Mouse (Mus musculus) left cerebral cortex, postnatal 10 days (tissue): ENCODE results near the gene Car4. TPM values are rescaled to one million over a fixed set of nuclear protein-coding genes. Genes with fewer than 3 reads are reported as not detected.
A peak's percentile ranks its signal among the peaks of the same experiment; 100 is the strongest.

Experiments
- DNase-seq, 2 experiments: peaks; one replicate each; pipeline ENCODE4 v3.0.0; 2021 to 2022; ENCODE audit warnings: low spot score in 2 of 2, mixed read lengths in 1 of 2; ENCODE audit errors: extremely low spot score in 1 of 2
- intact Hi-C: fragments of 180-260 bp; cut with DNase I; formaldehyde crosslinking; loops from one replicate; pipeline ENCODE4 v1.15.1; 2025
- total RNA-seq, 2 experiments: library from RNA; stranded (reverse); gene quantifications; 2 replicates each; pipeline ENCODE4 v1.2.3; 2021

Gene Car4
- total RNA-seq, 2 experiments from 2014 or later = 44.2 to 49.6 TPM

- DNase-seq = peak in 1 of 2 experiments; percentile 73
- intact Hi-C loops = loop anchor here (2.0 kb wide), 1 partner anchor 59 kb away; no protein-coding TSS in a partner anchor
These were observed 20.5 kb downstream of the Car4 start for GRCm38 (mm10) chr11:84978113-84978512.

DNA sequence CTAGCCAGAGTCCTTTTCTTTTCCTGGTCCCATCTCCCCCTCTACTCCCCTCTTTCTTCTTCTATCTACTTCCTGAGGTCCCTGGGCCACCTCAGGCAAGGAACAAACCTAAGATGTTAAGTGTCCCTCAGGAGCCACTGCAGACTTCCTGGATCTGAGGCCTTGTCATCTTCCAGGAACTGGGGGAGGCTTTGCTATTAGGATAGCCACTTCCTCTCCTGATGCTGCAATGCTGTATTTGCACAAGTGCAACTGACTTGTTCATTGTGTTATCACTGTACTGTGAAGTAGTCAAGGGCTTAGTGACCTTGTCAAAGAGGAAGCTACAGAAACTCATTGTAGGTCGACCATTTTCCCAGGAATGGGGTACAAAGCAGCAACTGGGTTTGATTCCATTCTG lies 21.8 kb downstream of the Car4 start:
- DNase-seq = no peak
- intact Hi-C loops = loop anchor here (2.0 kb wide), 1 partner anchor 61 kb away; no protein-coding TSS in a partner anchor

DNA sequence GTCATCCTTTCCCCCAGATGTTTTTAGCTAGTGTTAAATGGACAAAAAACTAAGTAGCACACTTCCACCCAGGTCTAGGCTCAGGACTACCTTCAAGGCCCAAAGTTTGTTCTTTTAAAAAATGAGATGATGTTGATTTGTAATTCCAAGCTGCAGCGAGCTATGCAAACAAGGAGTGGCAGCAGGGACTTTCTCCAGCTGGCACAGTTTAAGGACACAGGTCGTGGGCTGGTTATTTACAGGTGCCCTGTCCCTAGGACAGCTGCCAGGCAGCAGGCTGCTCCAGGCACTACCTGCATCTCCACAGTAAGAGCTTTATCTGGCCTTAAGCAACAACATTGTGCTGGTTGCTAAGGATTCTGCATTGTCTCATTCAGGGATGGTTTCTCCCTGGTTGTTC lies 23.1 kb downstream of the Car4 start:
- intact Hi-C loops = no loop called here
- no peak for DNase-seq

GRCm38 (mm10) chr11:84985421-84985820 lies 27.8 kb downstream of the Car4 start:
- no peak for DNase-seq
- intact Hi-C loops = no loop called here

DNA sequence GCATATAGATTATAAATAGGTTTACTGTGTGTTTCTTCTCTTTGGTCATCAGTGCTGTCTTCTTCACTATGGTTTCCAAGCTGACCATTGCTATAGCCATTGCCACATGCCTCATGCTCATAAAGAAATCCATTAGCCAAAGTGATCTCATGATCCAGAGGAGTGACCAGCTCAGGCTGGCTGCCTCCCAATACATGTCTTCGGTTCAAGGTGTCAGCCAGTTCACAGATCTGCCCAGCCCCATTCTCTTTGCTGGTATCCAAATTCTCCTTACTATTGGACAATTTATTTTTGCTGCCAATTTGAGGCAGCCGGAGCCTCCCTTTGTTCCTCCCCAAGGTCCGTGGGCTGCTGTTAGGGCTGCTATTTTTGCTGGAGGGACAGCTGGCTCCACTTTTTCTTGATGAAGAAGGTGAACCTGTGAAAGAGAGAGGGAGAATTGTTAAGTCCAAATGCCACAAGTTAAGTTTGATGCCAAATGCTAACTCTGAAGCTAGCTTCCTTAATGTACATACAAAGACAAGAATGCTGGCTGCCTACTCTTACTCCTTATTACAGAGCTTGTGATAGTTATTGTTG lies 30.8 kb downstream of the Car4 start:
- DNase-seq = no peak

GRCm38 (mm10) chr11:84992996-84993395 lies 35.4 kb downstream of the Car4 start:
- intact Hi-C loops = no loop called here
- DNase-seq = no peak

More for the DNA sequence above, 30.8 kb downstream of the Car4 start:
- intact Hi-C loops = no loop called here

DNA sequence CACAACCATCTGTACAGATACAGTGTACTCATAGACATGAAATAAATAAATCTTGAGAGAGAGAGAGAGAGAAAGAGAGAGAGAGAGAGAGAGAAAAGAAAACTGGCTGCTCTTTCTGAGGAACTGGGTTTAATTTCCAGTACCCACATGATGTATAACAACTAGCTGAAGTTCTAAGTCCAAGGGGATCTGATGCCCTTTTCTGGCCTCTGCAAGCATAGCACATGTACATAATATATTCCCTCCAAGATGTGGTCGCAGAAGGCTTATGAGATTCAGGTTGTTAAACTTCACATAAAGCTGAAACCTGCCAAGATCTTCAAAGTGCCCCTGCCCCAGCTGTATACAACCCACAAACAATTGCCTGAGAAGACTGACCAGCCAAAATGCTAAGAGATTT lies 37.7 kb downstream of the Car4 start:
- intact Hi-C loops = no loop called here
- no peak for DNase-seq

GRCm38 (mm10) chr11:85003566-85003965 lies 46.0 kb downstream of the Car4 start:
- intact Hi-C loops = no loop called here
- no peak for DNase-seq

- intact Hi-C loops = loop anchor here (10.0 kb wide), 1 partner anchor 178 kb away; no protein-coding TSS in a partner anchor
- no peak for DNase-seq
These were observed 55.5 kb downstream of the Car4 start for GRCm38 (mm10) chr11:85013121-85013520.

Other genes with a start within 250 kb of the Car4 start
- 10 to 100 TPM; 18.1 to 21.7 TPM for gene Mrm1, start 138.3 kb upstream of the Car4 start, total RNA-seq
- 1 to 10 TPM; 6.3 to 7.1 TPM for gene Dhrs11, start 128.8 kb upstream of the Car4 start, total RNA-seq
- 10 to 100 TPM; 89.1 to 90.3 TPM for gene Ggnbp2, start 87.0 kb upstream of the Car4 start, total RNA-seq
- 10 to 100 TPM; 11.8 to 13.8 TPM for gene Myo19, start 77.6 kb upstream of the Car4 start, total RNA-seq
- 1 to 10 TPM; 7.8 to 8.5 TPM for gene Pigw, start 77.5 kb upstream of the Car4 start, total RNA-seq
- 10 to 100 TPM; 28.1 to 31.9 TPM for gene Znhit3, start 41.4 kb upstream of the Car4 start, total RNA-seq
- 10 to 100 TPM; 80.8 to 87.9 TPM for gene Usp32, start 182.4 kb downstream of the Car4 start, total RNA-seq
- under 1 TPM; 0.71 to 0.73 TPM for gene 1700125H20Rik, start 212.6 kb downstream of the Car4 start, total RNA-seq